Mouse (Mus musculus): ENCODE results near the gene Coro2a.
"Not testable (repeated sequence)": the region's sequence is repeated elsewhere in the genome, so short reads cannot be mapped to it uniquely, and the experiment has no call there.

The Coro2a gene

GRCm38 (mm10) chr4:46584084-46584483 is 17.9 kb downstream of the Coro2a start:
- DNase-seq: not testable (repeated sequence)

GRCm38 (mm10) chr4:46582024-46582423 is 20.0 kb downstream of the Coro2a start:
- DNase-seq: not testable (repeated sequence)

GRCm38 (mm10) chr4:46581577-46581976 is 20.4 kb downstream of the Coro2a start:
- not testable (repeated sequence) for DNase-seq

DNA sequence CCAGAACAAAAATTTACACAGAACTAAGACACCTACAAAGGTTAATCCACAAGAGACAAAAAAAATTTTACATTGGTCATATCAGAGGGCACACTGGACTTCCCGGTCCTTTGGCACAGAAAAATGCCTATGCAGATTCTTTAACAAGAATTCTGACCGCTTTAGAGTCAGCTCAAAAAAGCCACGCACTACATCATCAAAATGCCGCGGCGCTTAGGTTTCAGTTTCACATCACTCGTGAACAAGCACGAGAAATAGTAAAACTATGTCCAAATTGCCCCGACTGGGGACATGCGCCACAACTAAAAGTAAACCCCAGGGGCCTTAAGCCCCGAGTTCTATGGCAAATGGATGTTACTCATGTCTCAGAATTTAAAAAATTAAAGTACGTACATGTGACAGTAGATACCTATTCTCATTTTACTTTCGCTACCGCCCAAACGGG is 21.2 kb downstream of the Coro2a start:
- DNase-seq: not testable (repeated sequence)

- not testable (repeated sequence) for DNase-seq
Observed at GRCm38 (mm10) chr4:46578796-46579346, 23.1 kb downstream of the Coro2a start.

- no peak for DNase-seq
Observed at GRCm38 (mm10) chr4:46578228-46578627, 23.8 kb downstream of the Coro2a start.

DNA sequence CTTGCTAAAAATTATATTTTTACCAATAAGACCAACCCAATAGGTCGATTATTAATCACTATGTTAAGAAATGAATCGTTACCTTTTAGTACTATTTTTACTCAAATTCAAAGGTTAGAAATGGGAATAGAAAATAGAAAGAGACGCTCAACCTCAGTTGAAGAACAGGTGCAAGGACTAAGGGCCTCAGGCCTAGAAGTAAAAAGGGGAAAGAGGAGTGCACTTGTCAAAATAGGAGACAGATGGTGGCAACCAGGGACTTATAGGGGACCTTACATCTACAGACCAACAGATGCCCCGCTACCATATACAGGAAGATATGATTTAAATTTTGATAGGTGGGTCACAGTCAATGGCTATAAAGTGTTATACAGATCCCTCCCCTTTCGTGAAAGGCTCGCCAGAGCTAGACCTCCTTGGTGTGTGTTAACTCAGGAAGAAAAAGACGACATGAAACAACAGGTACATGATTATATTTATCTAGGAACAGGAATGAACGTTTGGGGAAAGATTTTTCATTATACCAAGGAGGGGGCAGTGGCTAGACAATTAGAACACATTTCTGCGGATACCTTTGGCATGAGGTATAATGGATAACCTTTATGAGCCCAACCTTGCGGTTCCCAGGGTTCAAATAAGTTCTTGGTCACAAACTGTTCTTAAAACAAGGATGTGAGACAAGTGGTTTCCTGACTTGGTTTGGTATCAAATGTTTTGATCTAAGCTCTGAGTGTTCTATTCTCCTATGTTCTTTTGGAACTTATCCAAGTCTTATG is 26.3 kb downstream of the Coro2a start:
- not testable (repeated sequence) for DNase-seq

GRCm38 (mm10) chr4:46574841-46575240 is 27.2 kb downstream of the Coro2a start:
- DNase-seq: no peak

DNA sequence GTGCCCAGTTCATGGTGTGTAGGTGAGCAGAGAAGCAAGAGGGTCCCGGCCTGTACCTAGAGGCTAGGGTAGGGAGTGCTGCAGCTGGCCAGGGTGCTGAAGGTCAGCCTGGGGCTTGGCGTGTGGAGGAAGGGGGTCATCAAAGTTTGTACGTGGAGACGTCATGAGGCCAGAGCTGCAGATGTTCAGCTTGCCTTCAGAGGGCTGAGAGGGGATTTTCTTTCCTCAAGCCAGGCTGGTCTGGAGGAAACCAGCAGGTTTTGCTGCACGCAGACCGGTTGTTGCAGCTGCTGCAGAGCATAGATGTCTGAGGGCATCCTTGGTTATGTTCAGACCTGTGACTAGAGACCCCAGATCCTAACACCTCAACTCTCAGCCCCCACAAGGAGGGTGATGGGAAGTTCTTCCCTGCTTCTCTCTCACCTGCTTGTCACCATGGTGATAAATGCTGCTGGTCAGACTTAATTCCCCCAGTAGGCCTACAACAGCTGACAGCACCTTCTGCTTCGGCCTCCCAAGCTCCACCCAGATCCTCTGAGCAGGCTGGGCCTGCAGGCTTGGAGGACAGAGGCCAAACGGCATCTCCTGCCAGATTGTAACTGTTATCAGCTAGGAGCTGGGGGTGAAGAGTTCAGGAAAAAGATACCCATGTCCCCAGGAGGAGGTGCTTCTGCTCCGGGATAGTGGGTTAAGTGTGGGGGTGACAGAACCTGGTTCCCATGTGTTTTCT is 27.8 kb downstream of the Coro2a start:
- peak; percentile 71 for DNase-seq

DNA sequence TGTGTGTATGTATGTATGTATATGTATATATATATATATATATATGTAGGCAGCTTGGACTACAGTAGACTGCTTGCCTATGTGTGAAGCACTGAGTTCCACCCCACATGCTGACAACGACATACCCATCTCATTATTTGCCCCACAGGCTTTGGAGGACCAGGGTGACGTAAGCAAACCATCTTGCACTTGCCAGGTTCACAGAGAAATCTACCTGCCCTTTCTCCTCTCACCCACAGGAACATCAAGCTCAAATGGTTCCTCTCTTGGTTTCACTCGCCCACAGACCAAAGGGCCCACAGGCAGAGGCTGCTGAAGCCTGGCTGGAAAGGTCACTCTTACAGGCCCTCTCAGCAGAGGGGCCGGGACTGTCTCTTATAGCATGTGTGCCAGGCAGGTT is 29.4 kb downstream of the Coro2a start:
- DNase-seq: no peak

GRCm38 (mm10) chr4:46571744-46572143 is 30.3 kb downstream of the Coro2a start:
- DNase-seq: peak in 1 of 2 experiments; percentile 1

- peak; percentile 96 to 97 for DNase-seq
Observed at GRCm38 (mm10) chr4:46569671-46570070, 32.3 kb downstream of the Coro2a start.

GRCm38 (mm10) chr4:46568169-46568568 is 33.8 kb downstream of the Coro2a start:
- peak in 1 of 2 experiments; percentile 8 for DNase-seq

DNA sequence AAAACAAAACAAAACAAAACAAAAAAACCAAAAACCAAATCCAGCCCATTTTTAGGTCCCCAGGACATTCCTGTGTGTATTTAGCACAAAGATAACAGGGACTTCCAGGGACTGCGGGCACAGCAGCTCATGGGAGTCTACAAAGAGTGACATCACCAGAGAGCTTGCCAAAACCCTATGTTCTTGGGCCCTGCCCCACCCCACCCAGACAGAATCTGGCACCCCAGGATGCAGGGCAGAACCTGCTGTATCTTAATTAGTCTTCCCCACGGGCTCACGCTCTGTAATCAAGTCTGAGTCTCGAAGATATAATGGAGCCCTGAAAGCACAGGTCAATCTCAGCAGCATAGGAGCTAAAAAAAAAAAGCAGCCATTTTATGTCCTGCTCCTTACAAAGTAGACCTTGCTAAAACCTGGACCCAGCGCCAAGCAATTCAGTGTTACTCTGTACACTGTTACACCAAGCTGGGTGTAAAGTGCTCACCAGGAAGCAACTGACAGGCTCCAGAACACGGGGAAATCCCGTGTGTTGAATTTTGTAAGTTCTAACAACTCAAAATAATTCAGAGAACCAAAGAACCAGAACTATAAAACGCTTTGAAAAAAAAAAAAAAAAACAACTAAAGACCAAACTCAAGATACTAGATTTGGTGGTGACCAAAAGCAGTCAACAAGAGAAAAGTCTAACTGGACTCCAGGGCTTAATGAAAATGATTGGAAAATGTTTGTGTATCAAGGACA is 34.9 kb downstream of the Coro2a start:
- DNase-seq: peak in 1 of 2 experiments; percentile 40

DNA sequence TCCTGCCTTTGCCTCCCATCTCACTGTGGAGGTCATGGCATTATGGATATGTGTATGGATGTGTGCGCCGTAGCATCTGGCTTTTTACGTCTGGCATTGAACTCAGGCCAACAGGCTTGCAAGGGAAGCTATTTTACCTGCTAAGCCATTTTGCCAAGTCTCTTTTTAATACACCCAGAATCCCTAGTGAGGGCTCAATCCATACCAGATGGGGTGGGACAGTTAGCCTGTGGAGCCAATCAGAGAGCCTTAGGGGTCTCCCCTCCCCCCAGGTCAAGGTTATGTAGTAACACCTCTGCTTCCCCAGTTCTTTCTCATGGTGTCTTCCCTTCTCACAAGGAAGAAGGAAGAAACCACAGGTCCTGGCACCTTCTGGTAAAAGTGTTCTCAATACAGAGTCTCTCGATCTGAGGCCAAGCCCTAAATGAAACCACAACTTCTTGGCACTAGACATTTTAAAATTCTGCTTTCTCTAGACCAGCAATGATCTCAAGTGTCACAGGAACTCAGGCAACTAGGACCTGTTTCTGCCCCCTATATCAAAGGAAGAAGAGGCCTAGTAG is 36.5 kb downstream of the Coro2a start:
- DNase-seq: peak in 1 of 2 experiments; percentile 8

DNA sequence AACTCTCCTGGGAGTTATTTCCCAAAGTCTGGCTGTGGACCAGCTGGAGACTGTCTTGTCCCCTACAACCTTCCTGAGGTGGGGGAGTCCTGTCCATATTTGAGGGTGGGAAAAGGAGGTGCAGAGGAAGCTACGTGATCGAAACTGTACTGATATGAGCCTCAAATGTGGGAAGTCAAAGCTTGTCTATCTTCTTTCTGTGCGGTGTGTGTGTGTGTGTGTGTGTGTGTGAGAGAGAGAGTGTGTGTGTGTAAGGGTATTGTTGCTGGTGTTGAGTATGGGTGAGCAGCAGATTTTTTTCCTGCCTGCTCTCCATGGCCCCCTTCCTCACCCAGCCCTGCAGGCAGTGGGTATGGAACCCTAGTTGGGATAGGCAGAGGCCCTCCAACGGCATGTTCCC is 37.8 kb downstream of the Coro2a start:
- DNase-seq: no peak

DNA sequence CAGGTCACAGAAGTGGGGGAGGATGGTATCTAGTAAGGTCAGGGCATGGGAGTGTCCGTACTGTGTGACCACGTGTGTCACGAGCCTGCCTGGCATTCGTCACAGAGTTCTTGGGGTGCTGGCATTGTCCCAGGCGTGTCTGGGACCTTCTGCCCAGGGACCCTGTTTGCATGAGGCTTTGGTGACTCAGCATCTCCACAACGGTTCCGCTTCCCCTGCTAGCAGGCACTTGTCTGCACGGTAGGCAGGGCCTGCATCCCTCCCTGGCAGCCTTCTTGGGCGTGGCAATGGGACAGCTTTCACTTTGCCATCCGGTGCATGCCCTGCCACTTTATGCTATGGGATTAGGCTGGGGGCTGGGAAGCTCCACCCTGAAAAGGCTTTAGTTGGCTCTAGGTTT is 38.2 kb downstream of the Coro2a start:
- peak; percentile 48 to 56 for DNase-seq

DNA sequence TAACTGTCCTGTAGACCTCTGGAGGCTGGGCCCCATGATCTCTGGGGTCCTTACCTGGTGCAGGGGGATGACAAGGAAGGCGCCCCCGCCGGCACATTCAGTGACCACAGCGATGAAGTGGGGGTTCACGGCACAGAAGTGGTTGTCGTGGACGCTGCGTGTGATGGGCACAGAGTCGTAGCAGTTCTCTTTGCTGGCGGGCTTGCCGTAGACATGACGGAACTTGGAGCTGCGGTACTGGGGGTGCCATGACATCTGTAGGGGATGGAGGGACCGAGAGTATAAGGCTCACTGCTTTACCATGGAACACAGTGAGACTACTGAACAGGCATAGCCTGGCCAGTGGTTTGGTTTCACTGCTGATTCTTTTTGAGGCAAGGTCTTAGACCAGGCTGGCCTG is 39.2 kb downstream of the Coro2a start:
- peak in 1 of 2 experiments; percentile 2 for DNase-seq

DNA sequence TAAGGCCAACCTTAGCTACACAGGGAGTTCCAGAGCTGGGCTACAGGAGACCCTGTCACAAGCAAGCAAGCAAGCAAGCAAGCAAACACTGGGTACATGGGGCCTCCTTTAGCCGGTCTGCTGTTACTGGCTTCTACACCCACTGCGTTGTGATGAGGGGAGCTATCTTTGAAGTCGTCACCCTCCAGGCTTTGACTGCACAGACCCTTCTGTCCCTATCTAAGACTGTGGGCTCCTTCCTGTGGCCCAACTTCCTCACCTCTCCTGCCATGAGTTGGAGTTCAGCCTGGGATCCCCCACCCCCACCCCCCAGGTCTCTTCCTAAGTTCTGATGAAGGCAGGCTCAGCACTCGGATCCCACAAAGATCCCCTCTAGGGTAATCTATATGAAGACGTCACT is 40.0 kb downstream of the Coro2a start:
- no peak for DNase-seq

GRCm38 (mm10) chr4:46560069-46560705 is 41.8 kb downstream of the Coro2a start:
- DNase-seq: no peak

GRCm38 (mm10) chr4:46558672-46559667 is 43.0 kb downstream of the Coro2a start:
- DNase-seq: peak in 1 of 2 experiments; percentile 1

Measured in cerebellum, postnatal 10 days (tissue).